Mouse (Mus musculus) hindbrain, embryonic 12.5 days (tissue): ENCODE results near the gene Wfdc21. TPM values are rescaled to one million over a fixed set of nuclear protein-coding genes. Genes with fewer than 3 reads are reported as not detected.

Experiments
- ATAC-seq: fragments of 200-750 bp; cut with Nextera tagmentation; 2 replicates; pipeline ENCODE4 v1.8.0; 2017; ENCODE audit warnings: moderate TSS enrichment; ENCODE audit not compliant: low FRiP score
- H3K27ac ChIP-seq: fragments of 300-500 bp; sonication (generic); 2 replicates; pipeline ENCODE4 v1.5.1; 2016; ENCODE audit warnings: mild to moderate bottlenecking
- H3K27me3 ChIP-seq: fragments of 300-500 bp; sonication (generic); 2 replicates; pipeline ENCODE4 v1.6.1; 2016; ENCODE audit warnings: mild to moderate bottlenecking
- H3K36me3 ChIP-seq: fragments of 300-500 bp; sonication (generic); 2 replicates; pipeline ENCODE4 v1.6.1; 2016; ENCODE audit warnings: mild to moderate bottlenecking
- H3K4me1 ChIP-seq: fragments of 300-500 bp; sonication (generic); 2 replicates; pipeline ENCODE4 v1.6.1; 2016
- H3K4me2 ChIP-seq: fragments of 300-500 bp; sonication (generic); replicated peaks from 2 replicates; pipeline ENCODE4 v1.6.1; 2016; ENCODE audit warnings: mild to moderate bottlenecking
- H3K4me3 ChIP-seq: fragments of 300-500 bp; sonication (generic); 2 replicates; pipeline ENCODE4 v1.5.1; 2016; ENCODE audit warnings: mild to moderate bottlenecking
- H3K9ac ChIP-seq: fragments of 300-500 bp; sonication (generic); 2 replicates; pipeline ENCODE4 v1.6.1; 2016; ENCODE audit warnings: mild to moderate bottlenecking, moderate library complexity
- H3K9me3 ChIP-seq: fragments of 300-500 bp; sonication (generic); replicated peaks from 2 replicates; pipeline ENCODE4 v1.6.1; 2016; ENCODE audit warnings: mild to moderate bottlenecking
- WGBS: fragments of 180-500 bp; shearing (Covaris S2); methylation state at CpG from one replicate; pipeline ENCODE4 v1.1.7; 2016; 5-methylcytosine and 5-hydroxymethylcytosine counted together
- polyA plus RNA-seq: library from polyadenylated mRNA; unstranded; fragments of >200 nt; fragmentation: Nextera tagmentation; extraction: Ambion mirVana; gene quantifications from 2 replicates; pipeline ENCODE4 v1.2.1, GENCODE M21; 2016

The Wfdc21 gene
- polyA plus RNA-seq, 1 experiment from 2014 or later: not detected

GRCm38 (mm10) chr11:83791133-83791532 is 44.4 kb downstream of the Wfdc21 start:
- no peaks in the 10 kb centered on the region for H3K27me3 ChIP-seq
- H3K4me1 ChIP-seq: no peaks in the 10 kb centered on the region
- H3K36me3 ChIP-seq: no peaks in the 10 kb centered on the region
- no peak overlapping the region for H3K9ac ChIP-seq
- 71% methylated on average over 4 of the region's 4 CpGs for WGBS
- H3K9me3 ChIP-seq: no peaks in the 10 kb centered on the region
- ATAC-seq: no peak
- no peak overlapping the region for H3K4me2 ChIP-seq
- no peak overlapping the region for H3K4me3 ChIP-seq
- no peak overlapping the region for H3K27ac ChIP-seq

DNA sequence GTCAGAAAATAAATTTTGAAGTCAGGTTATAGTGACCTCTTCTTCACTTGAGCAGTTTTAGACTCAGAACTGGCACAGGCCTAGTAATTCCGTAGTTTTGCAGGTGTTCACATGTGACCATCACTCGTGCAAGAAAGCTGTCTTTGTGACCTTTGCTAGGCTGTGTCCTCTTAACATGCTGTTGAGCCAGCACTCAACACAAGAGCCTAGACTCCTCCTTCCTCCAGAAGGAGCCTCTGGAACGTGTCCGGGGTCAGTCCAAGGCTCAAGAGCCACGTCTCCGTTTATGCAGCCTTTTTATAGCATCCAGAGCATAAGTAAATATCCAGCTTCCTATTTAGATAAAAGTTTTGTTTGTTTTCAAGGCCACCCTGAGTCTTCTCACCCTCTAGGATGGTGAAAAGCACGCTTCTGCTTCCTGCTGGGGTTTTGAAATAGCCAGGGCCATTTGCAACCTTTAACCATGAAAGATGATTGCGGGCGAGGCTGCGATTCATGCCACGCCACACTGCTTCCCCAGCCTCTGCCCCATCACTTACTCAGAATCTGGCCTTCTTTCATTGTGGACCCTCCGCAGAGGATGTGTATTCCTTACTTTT is 45.7 kb downstream of the Wfdc21 start:
- no peak for ATAC-seq
- no peak overlapping the region for H3K4me3 ChIP-seq
- H3K9ac ChIP-seq: no peak overlapping the region
- no peaks in the 10 kb centered on the region for H3K4me1 ChIP-seq
- no peaks in the 10 kb centered on the region for H3K9me3 ChIP-seq
- WGBS: 87% methylated on average over 12 of the region's 12 CpGs
- H3K4me2 ChIP-seq: no peak overlapping the region
- H3K36me3 ChIP-seq: no peaks in the 10 kb centered on the region
- no peaks in the 10 kb centered on the region for H3K27me3 ChIP-seq
- H3K27ac ChIP-seq: no peak overlapping the region

DNA sequence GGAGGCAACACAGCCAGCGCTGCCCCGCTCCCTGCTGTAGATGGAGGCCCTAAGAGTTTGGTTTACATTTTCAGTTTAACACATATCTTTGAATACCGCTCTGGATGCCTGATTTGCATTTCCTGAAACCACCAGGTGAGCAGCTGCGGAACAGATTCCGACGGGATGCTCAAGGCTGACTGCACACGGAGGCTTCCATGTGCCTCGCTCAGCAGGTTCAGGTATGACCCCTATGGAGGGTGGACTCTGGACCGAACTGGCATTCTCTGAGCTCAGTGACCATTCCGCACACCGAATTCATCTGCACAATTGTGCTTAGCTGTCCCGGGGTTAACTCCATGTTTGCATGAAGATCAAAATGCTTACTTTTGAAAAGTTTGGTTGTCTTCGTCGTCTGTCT is 46.5 kb downstream of the Wfdc21 start:
- H3K9ac ChIP-seq: no peak overlapping the region
- 83% methylated on average over 14 of the region's 14 CpGs for WGBS
- no peak overlapping the region for H3K27ac ChIP-seq
- no peak overlapping the region for H3K4me2 ChIP-seq
- ATAC-seq: no peak
- H3K4me1 ChIP-seq: no peaks in the 10 kb centered on the region
- no peaks in the 10 kb centered on the region for H3K36me3 ChIP-seq
- H3K27me3 ChIP-seq: no peaks in the 10 kb centered on the region
- no peak overlapping the region for H3K4me3 ChIP-seq
- H3K9me3 ChIP-seq: no peaks in the 10 kb centered on the region

DNA sequence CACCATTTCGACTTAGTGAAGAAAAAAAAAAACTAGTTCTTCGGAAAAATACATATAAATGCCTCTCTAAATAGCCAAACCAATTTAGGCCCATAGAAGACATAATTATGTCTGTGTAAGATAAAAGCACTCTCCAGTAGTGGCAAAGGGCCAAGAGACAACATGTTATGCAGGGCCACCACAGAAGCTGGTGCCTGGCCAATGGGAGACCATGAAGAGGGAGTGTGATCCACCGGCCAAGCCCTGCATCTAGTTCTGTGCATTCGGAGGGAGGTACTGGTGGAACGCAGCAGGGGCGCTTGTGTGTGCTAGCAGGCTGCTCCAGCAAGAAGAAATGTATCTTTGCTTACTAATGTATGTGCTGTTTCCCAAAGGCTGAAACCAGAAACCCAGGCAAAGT is 49.4 kb downstream of the Wfdc21 start:
- H3K9me3 ChIP-seq: no peaks in the 10 kb centered on the region
- H3K27me3 ChIP-seq: no peaks in the 10 kb centered on the region
- 85% methylated on average over 6 of the region's 6 CpGs for WGBS
- H3K4me1 ChIP-seq: no peaks in the 10 kb centered on the region
- no peak overlapping the region for H3K4me2 ChIP-seq
- H3K9ac ChIP-seq: no peak overlapping the region
- H3K36me3 ChIP-seq: no peaks in the 10 kb centered on the region
- H3K4me3 ChIP-seq: no peak overlapping the region
- ATAC-seq: no peak
- H3K27ac ChIP-seq: no peak overlapping the region

DNA sequence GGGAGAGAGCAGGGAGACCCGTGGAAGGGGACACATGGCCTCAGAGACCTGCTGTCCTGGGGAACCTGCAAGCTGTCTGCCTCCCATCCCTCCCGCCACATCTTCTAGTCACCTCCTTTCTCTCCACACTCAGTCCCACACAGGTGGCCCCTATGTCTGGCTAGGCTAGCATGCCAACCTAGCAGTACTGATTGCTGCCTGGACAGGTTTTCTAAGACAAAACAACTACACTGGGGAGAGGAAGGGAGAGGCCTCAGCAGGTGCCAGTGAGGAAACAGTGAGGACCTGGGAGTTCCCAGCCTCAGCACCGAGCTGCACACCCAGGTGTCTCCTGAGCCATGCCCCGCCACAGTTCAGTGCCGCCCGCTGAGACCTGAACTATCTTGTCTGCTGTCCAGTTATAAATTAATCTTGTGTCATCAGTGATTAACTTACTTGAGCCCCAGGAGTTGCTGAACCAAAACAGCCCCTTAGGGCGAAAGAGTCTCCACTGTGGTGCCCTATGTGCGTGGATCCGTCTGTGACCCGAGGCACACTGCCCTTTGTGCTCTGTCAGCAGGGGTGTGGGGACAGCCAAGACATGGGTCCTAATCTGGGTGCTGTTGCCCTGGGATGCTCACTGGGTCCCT is 50.4 kb downstream of the Wfdc21 start:
- Histone ChIP-seq H3K36me3 (no peaks in the 10 kb centered on the region), H3K4me3 (no peak overlapping the region), H3K9me3 (no peaks in the 10 kb centered on the region), H3K4me1 (no peaks in the 10 kb centered on the region), H3K27ac (no peak overlapping the region), H3K27me3 (no peaks in the 10 kb centered on the region), H3K4me2 (no peak overlapping the region), H3K9ac (no peak overlapping the region)
- WGBS: 77% methylated on average over 10 of the region's 10 CpGs
- ATAC-seq: no peak

DNA sequence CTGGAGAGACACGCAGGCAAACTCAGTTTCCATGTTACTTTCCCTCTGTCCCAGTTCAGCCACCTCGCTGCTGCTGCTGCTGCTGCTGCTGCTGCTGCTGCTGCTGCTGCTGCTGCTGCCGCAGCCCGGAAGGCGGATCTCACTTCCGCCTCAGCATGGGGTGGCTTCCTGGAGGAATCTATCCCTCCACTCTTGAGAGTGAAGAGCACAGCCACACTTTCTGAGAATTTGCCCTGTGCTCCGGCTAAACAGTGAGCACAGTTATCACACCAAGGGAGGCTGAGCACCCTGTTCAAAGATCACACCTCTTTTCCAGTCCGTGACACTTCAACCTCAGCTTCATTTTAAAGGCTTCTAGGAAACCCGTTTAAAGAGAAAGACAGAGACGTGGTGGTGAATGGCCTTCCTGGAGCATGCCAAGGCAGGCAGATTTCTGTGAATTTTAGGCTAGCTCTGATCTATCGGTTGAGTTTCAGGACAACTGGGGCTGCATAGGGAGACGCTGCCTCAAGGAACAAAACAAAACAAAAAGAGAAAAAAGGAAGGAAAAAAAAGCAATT is 53.2 kb downstream of the Wfdc21 start:
- Histone ChIP-seq H3K4me3 (no peak overlapping the region), H3K9me3 (no peaks in the 10 kb centered on the region), H3K4me1 (no peaks in the 10 kb centered on the region), H3K4me2 (no peak overlapping the region), H3K27ac (no peak overlapping the region), H3K36me3 (no peaks in the 10 kb centered on the region), H3K9ac (no peak overlapping the region), H3K27me3 (no peaks in the 10 kb centered on the region)
- WGBS: 65% methylated on average over 12 of the region's 12 CpGs
- no peak for ATAC-seq

- Histone ChIP-seq H3K27me3 (no peaks in the 10 kb centered on the region), H3K4me2 (no peak overlapping the region), H3K36me3 (no peaks in the 10 kb centered on the region), H3K4me1 (no peaks in the 10 kb centered on the region), H3K9me3 (no peaks in the 10 kb centered on the region), H3K4me3 (no peak overlapping the region), H3K9ac (no peak overlapping the region), H3K27ac (no peak overlapping the region)
- ATAC-seq: no peak
- WGBS: 68% methylated on average over 8 of the region's 8 CpGs
Measured at GRCm38 (mm10) chr11:83802166-83802565, 55.4 kb downstream of the Wfdc21 start.

Other genes starting within 250 kb of the Wfdc21 start
- not detected in 2 replicates for gene Heatr9, start 224.8 kb upstream of the Wfdc21 start, polyA plus RNA-seq
- not detected in 2 replicates for gene Ccl5, start 216.4 kb upstream of the Wfdc21 start, polyA plus RNA-seq
- gene Ccl9, start 168.3 kb upstream of the Wfdc21 start, polyA plus RNA-seq: 1.3 and 1.7 TPM in 2 replicates
- gene Ccl6, start 153.9 kb upstream of the Wfdc21 start, polyA plus RNA-seq: 0.81 and 1.8 TPM in 2 replicates
- not detected in 2 replicates for gene Rpl9-ps1, start 101.3 kb upstream of the Wfdc21 start, polyA plus RNA-seq
- gene Ccl3, start 97.6 kb upstream of the Wfdc21 start, polyA plus RNA-seq: 1.2 and 1.3 TPM in 2 replicates
- 0.46 TPM in 1 of 2 replicates, not detected in the other for gene Ccl4, start 84.4 kb upstream of the Wfdc21 start, polyA plus RNA-seq
- gene Wfdc17, start 42.9 kb upstream of the Wfdc21 start, polyA plus RNA-seq: 0.59 and 0.65 TPM in 2 replicates
- gene Wfdc18, start 37.9 kb upstream of the Wfdc21 start, polyA plus RNA-seq: not detected in 2 replicates
- gene Heatr6, start 6.8 kb downstream of the Wfdc21 start, polyA plus RNA-seq: 34.1 and 37.4 TPM in 2 replicates
- 0.09 TPM in 1 of 2 replicates, not detected in the other for gene Hnf1b, start 103.1 kb downstream of the Wfdc21 start, polyA plus RNA-seq
- gene Ddx52, start 195.1 kb downstream of the Wfdc21 start, polyA plus RNA-seq: 33.8 and 34.0 TPM in 2 replicates
- 29.2 and 31.1 TPM in 2 replicates for gene Synrg, start 217.5 kb downstream of the Wfdc21 start, polyA plus RNA-seq